Mouse (Mus musculus) C2C12 (cell line): ENCODE measurements around the gene Cyb561d2. TPM values are rescaled to one million over a fixed set of nuclear protein-coding genes. Genes with fewer than 3 reads are reported as not detected.

Experiments
- H3K27me3 ChIP-seq: one replicate; pipeline ENCODE4 v1.6.1; 2011; ENCODE audit not compliant: control insufficient read depth, insufficient read depth, insufficient read length
- H3K36me3 ChIP-seq: one replicate; pipeline ENCODE4 v1.6.1; 2011; ENCODE audit not compliant: control insufficient read depth, insufficient read depth
- H3K4me3 ChIP-seq: one replicate; pipeline ENCODE4 v1.5.1; 2011; ENCODE audit warnings: mild to moderate bottlenecking, control low read depth; ENCODE audit not compliant: poor library complexity, insufficient read depth, severe bottlenecking
- H3K79me2 ChIP-seq: one replicate; pipeline ENCODE4 v1.6.1; 2011; ENCODE audit not compliant: control insufficient read depth, insufficient read depth
- H3K79me3 ChIP-seq: one replicate; pipeline ENCODE4 v1.6.1; 2011; ENCODE audit warnings: low read depth, control low read depth
- H3ac ChIP-seq: one replicate; pipeline ENCODE3; 2011; ENCODE audit warnings: low read depth; ENCODE audit not compliant: control insufficient read depth, insufficient read length
- CEBPB ChIP-seq: IDR thresholded peaks from one replicate; pipeline ENCODE4 v1.6.1; 2011; ENCODE audit warnings: low read depth, mild to moderate bottlenecking, control low read depth, moderate library complexity
- CTCF ChIP-seq: IDR thresholded peaks from one replicate; pipeline ENCODE4 v1.5.1; 2011; ENCODE audit not compliant: control insufficient read depth, insufficient read depth, insufficient read length
- FOSL1 ChIP-seq: IDR thresholded peaks from one replicate; pipeline ENCODE4 v1.8.0; 2011; ENCODE audit warnings: mild to moderate bottlenecking, low read length; ENCODE audit not compliant: poor library complexity, insufficient read depth, severe bottlenecking
- MAX ChIP-seq: IDR thresholded peaks from one replicate; pipeline ENCODE4 v1.6.1; 2011; ENCODE audit warnings: mild to moderate bottlenecking, control low read depth
- MYOD1 ChIP-seq: IDR thresholded peaks from one replicate; pipeline ENCODE4 v1.6.1; 2011; ENCODE audit warnings: low read depth; ENCODE audit not compliant: control insufficient read depth, insufficient read length
- MYOG ChIP-seq: IDR thresholded peaks from one replicate; pipeline ENCODE4 v1.6.1; 2011; ENCODE audit not compliant: control insufficient read depth, insufficient read length; ENCODE audit errors: extremely low read depth
- USF1 ChIP-seq: IDR thresholded peaks from one replicate; pipeline ENCODE4 v1.6.1; 2011; ENCODE audit warnings: low read depth, mild to moderate bottlenecking, control low read depth, moderate library complexity
- polyA plus RNA-seq: library from polyadenylated mRNA; unstranded; fragments of >200 nt; fragmentation: generic; extraction: Trizol; gene quantifications from one replicate; pipeline ENCODE4 v1.2.1, GENCODE M21; 2012; ENCODE audit warnings: missing spikeins

Gene Cyb561d2
- polyA plus RNA-seq, 1 experiment: 23.7 TPM

GRCm38 (mm10) chr9:107541005-107541404, 988 bp downstream of the Cyb561d2 start:
- Histone ChIP-seq H3K36me3 (peaks cover 15% of the 10 kb centered on the region), H3K4me3 (no peak overlapping the region), H3K27me3 (no peaks in the 10 kb centered on the region), H3ac (no peak overlapping the region), H3K79me2 (peaks cover 16% of the 10 kb centered on the region), H3K79me3 (peaks cover 13% of the 10 kb centered on the region)
- no peak for TF ChIP-seq MAX

- Histone ChIP-seq H3K27me3 (no peaks in the 10 kb centered on the region), H3K4me3 (no peak overlapping the region), H3K79me3 (peaks cover 19% of the 10 kb centered on the region), H3ac (no peak overlapping the region), H3K36me3 (peaks cover 15% of the 10 kb centered on the region), H3K79me2 (peaks cover 21% of the 10 kb centered on the region)
- TF ChIP-seq CTCF (no peak), MYOD1 (no peak), MYOG (no peak), CEBPB (no peak), FOSL1 (no peak), MAX (no peak), USF1 (no peak)
Observed at GRCm38 (mm10) chr9:107540420-107540819, 1.6 kb downstream of the Cyb561d2 start.

- Histone ChIP-seq H3K79me3 (peaks cover 24% of the 10 kb centered on the region), H3K4me3 (no peak overlapping the region), H3K36me3 (peaks cover 15% of the 10 kb centered on the region), H3ac (no peak overlapping the region), H3K79me2 (peaks cover 26% of the 10 kb centered on the region), H3K27me3 (no peaks in the 10 kb centered on the region)
- TF ChIP-seq MAX: no peak
- TF ChIP-seq FOSL1: no peak
- no peak for TF ChIP-seq CEBPB
Observed at GRCm38 (mm10) chr9:107539940-107540339, 2.1 kb downstream of the Cyb561d2 start.

GRCm38 (mm10) chr9:107538711-107539110, 3.3 kb downstream of the Cyb561d2 start:
- Histone ChIP-seq H3ac (no peak overlapping the region), H3K36me3 (peaks cover 15% of the 10 kb centered on the region), H3K79me2 (peaks cover 36% of the 10 kb centered on the region), H3K4me3 (no peak overlapping the region), H3K27me3 (no peaks in the 10 kb centered on the region), H3K79me3 (peaks cover 27% of the 10 kb centered on the region)
- TF ChIP-seq FOSL1 (no peak), MYOD1 (no peak), CEBPB (no peak), MAX (no peak), CTCF (no peak), MYOG (no peak), USF1 (no peak)

- H3ac ChIP-seq: no peak overlapping the region
- no peak for TF ChIP-seq MYOG
- TF ChIP-seq USF1: no peak
- no peak for TF ChIP-seq MYOD1
- TF ChIP-seq CTCF: no peak
- peaks cover 27% of the 10 kb centered on the region for H3K79me3 ChIP-seq
- peaks cover 15% of the 10 kb centered on the region for H3K36me3 ChIP-seq
- no peaks in the 10 kb centered on the region for H3K27me3 ChIP-seq
- no peak overlapping the region for H3K4me3 ChIP-seq
- H3K79me2 ChIP-seq: peaks cover 36% of the 10 kb centered on the region
Observed at GRCm38 (mm10) chr9:107538231-107538630, 3.8 kb downstream of the Cyb561d2 start.

- Histone ChIP-seq H3ac (peak overlapping the region; percentile 77), H3K79me3 (peaks cover 27% of the 10 kb centered on the region), H3K79me2 (peaks cover 36% of the 10 kb centered on the region), H3K4me3 (peak overlapping the region; percentile 74), H3K27me3 (no peaks in the 10 kb centered on the region), H3K36me3 (peaks cover 15% of the 10 kb centered on the region)
- TF ChIP-seq USF1 (no peak), MAX (no peak), CEBPB (no peak), MYOG (no peak), CTCF (no peak), FOSL1 (no peak), MYOD1 (no peak)
Observed at GRCm38 (mm10) chr9:107534408-107535202, 7.4 kb downstream of the Cyb561d2 start.
